Mouse (Mus musculus) liver, embryonic 13.5 days (tissue): ENCODE measurements around the gene Trim12c. TPM values are rescaled to one million over a fixed set of nuclear protein-coding genes. Genes with fewer than 3 reads are reported as not detected.
A peak's percentile ranks its signal among the peaks of the same experiment; 100 is the strongest.
"Not testable (repeated sequence)": the region's sequence is repeated elsewhere in the genome, so short reads cannot be mapped to it uniquely, and the experiment has no call there.

Source experiments
- ATAC-seq: fragments of 200-750 bp; cut with Nextera tagmentation; 2 replicates; pipeline ENCODE4 v1.8.0; 2017; ENCODE audit warnings: low read depth, mild to moderate bottlenecking, moderate number of reproducible peaks, moderate library complexity
- DNase-seq: peaks from one replicate; pipeline ENCODE4 v3.0.0; 2022
- H3K27ac ChIP-seq: fragments of 300-500 bp; sonication (generic); 2 replicates; pipeline ENCODE4 v1.5.1; 2015; ENCODE audit warnings: moderate library complexity, mild to moderate bottlenecking, inconsistent platforms
- H3K27me3 ChIP-seq: fragments of 300-500 bp; sonication (generic); 2 replicates; pipeline ENCODE4 v1.6.1; 2015; ENCODE audit warnings: mild to moderate bottlenecking, inconsistent platforms
- H3K36me3 ChIP-seq: fragments of 300-500 bp; sonication (generic); 2 replicates; pipeline ENCODE4 v1.6.1; 2015; ENCODE audit warnings: mild to moderate bottlenecking, inconsistent platforms
- H3K4me1 ChIP-seq: fragments of 300-500 bp; sonication (generic); replicated peaks from 2 replicates; pipeline ENCODE4 v1.6.1; 2015; ENCODE audit warnings: inconsistent platforms
- H3K4me2 ChIP-seq: fragments of 300-500 bp; sonication (generic); 2 replicates; pipeline ENCODE4 v1.6.1; 2015; ENCODE audit warnings: inconsistent platforms, mild to moderate bottlenecking, moderate library complexity
- H3K4me3 ChIP-seq: fragments of 300-500 bp; sonication (generic); replicated peaks from 2 replicates; pipeline ENCODE4 v1.5.1; 2015; ENCODE audit warnings: mild to moderate bottlenecking, inconsistent platforms
- H3K9ac ChIP-seq: fragments of 300-500 bp; sonication (generic); 2 replicates; pipeline ENCODE4 v1.6.1; 2015; ENCODE audit warnings: mild to moderate bottlenecking, inconsistent platforms
- H3K9me3 ChIP-seq: fragments of 300-500 bp; sonication (generic); replicated peaks from 2 replicates; pipeline ENCODE4 v1.6.1; 2016; ENCODE audit warnings: inconsistent platforms
- WGBS: fragments of 180-500 bp; shearing (Covaris S2); methylation state at CpG from one replicate; pipeline ENCODE4 v1.1.7; 2015; ENCODE audit not compliant: insufficient replicate concordance; 5-methylcytosine and 5-hydroxymethylcytosine counted together
- polyA plus RNA-seq: library from polyadenylated mRNA; unstranded; fragments of >200 nt; fragmentation: Nextera tagmentation; extraction: Ambion mirVana; gene quantifications from 2 replicates; pipeline ENCODE4 v1.2.1, GENCODE M21; 2015

Gene Trim12c
- 1.2 TPM in 2 replicates for polyA plus RNA-seq

- no peaks in the 10 kb centered on the region for H3K36me3 ChIP-seq
- ATAC-seq = peak; percentile 100
- H3K4me1 ChIP-seq = peaks cover 15% of the 10 kb centered on the region
- H3K27me3 ChIP-seq = no peaks in the 10 kb centered on the region
- peak within 1 kb of the TSS; percentile 72 for H3K4me2 ChIP-seq
- WGBS = 2% methylated on average over 14 of the region's 14 CpGs
- H3K4me3 ChIP-seq = peak within 1 kb of the TSS; percentile 62
- peak within 1 kb of the TSS; percentile 64 for H3K9ac ChIP-seq
- DNase-seq = peak; percentile 79
- H3K27ac ChIP-seq = peak within 1 kb of the TSS; percentile 71
- H3K9me3 ChIP-seq = no peaks in the 10 kb centered on the region
These were observed at the start of gene Trim12c for GRCm38 (mm10) chr7:104352717-104353599. Trim12c (minus strand) TSS chr7:104353362.

GRCm38 (mm10) chr7:104401140-104401539 is 48.0 kb upstream of the Trim12c start:
- Histone ChIP-seq H3K9me3 (no peaks in the 10 kb centered on the region), H3K27me3 (no peaks in the 10 kb centered on the region), H3K9ac (no peak overlapping the region), H3K4me1 (no peaks in the 10 kb centered on the region), H3K36me3 (no peaks in the 10 kb centered on the region), H3K4me2 (no peak overlapping the region), H3K27ac (no peak overlapping the region), H3K4me3 (no peak overlapping the region)
- ATAC-seq (no peak), DNase-seq (no peak)

- DNase-seq (no peak), ATAC-seq (no peak)
- H3K4me1 ChIP-seq = no peaks in the 10 kb centered on the region
- H3K27ac ChIP-seq = no peak within 1 kb of the TSS
- no peak within 1 kb of the TSS for H3K9ac ChIP-seq
- no peaks in the 10 kb centered on the region for H3K27me3 ChIP-seq
- H3K4me3 ChIP-seq = no peak within 1 kb of the TSS
- no peaks in the 10 kb centered on the region for H3K36me3 ChIP-seq
- H3K4me2 ChIP-seq = no peak within 1 kb of the TSS
- WGBS = 34% methylated on average over 1 of the region's 1 CpGs
- H3K9me3 ChIP-seq = no peaks in the 10 kb centered on the region
These were observed 47.5 kb upstream of the Trim12c start, which contains the start of gene Trim30c for GRCm38 (mm10) chr7:104400698-104401097. Trim30c (minus strand) TSS chr7:104400837.

- ATAC-seq (no peak), DNase-seq (no peak)
- Histone ChIP-seq H3K9ac (no peak overlapping the region), H3K4me2 (no peak overlapping the region), H3K4me1 (no peaks in the 10 kb centered on the region), H3K27ac (no peak overlapping the region), H3K36me3 (no peaks in the 10 kb centered on the region), H3K9me3 (no peaks in the 10 kb centered on the region), H3K27me3 (no peaks in the 10 kb centered on the region), H3K4me3 (no peak overlapping the region)
- 54% methylated on average over 1 of the region's 1 CpGs for WGBS
These were observed 45.3 kb upstream of the Trim12c start for GRCm38 (mm10) chr7:104398492-104398891.

- H3K9me3 ChIP-seq = no peaks in the 10 kb centered on the region
- no peak within 1 kb of the TSS for H3K27ac ChIP-seq
- no peak within 1 kb of the TSS for H3K9ac ChIP-seq
- no peak within 1 kb of the TSS for H3K4me2 ChIP-seq
- no peak within 1 kb of the TSS for H3K4me3 ChIP-seq
- H3K4me1 ChIP-seq = no peaks in the 10 kb centered on the region
- H3K36me3 ChIP-seq = no peaks in the 10 kb centered on the region
- DNase-seq (no peak), ATAC-seq (peak; percentile 54; the same call in 1 of the 2 replicates)
- no peaks in the 10 kb centered on the region for H3K27me3 ChIP-seq
- 36% methylated on average over 1 of the region's 1 CpGs for WGBS
These were observed 16.7 kb upstream of the Trim12c start, which contains the start of gene Trim30b for GRCm38 (mm10) chr7:104369736-104370414. Trim30b (minus strand) TSS chr7:104369884.

- H3K9ac ChIP-seq = no peak overlapping the region
- DNase-seq (no peak), ATAC-seq (no peak)
- no peaks in the 10 kb centered on the region for H3K27me3 ChIP-seq
- H3K4me2 ChIP-seq = no peak overlapping the region
- no peak overlapping the region for H3K4me3 ChIP-seq
- H3K4me1 ChIP-seq = no peaks in the 10 kb centered on the region
- no peaks in the 10 kb centered on the region for H3K36me3 ChIP-seq
- H3K27ac ChIP-seq = no peak overlapping the region
- no peaks in the 10 kb centered on the region for H3K9me3 ChIP-seq
These were observed 13.2 kb upstream of the Trim12c start for GRCm38 (mm10) chr7:104366339-104366738.

GRCm38 (mm10) chr7:104353600-104353967 is 422 bp upstream of the Trim12c start:
- H3K4me3 ChIP-seq = peak overlapping the region; percentile 62
- DNase-seq = no peak
- H3K27ac ChIP-seq = peak overlapping the region; percentile 41; the same call in 1 of the 2 replicates
- no peaks in the 10 kb centered on the region for H3K27me3 ChIP-seq
- H3K9ac ChIP-seq = no peak overlapping the region; the same call in 1 of the 2 replicates
- H3K36me3 ChIP-seq = no peaks in the 10 kb centered on the region
- H3K4me2 ChIP-seq = peak overlapping the region; percentile 72
- no peaks in the 10 kb centered on the region for H3K9me3 ChIP-seq
- WGBS = 73% methylated on average over 2 of the region's 2 CpGs
- H3K4me1 ChIP-seq = peaks cover 15% of the 10 kb centered on the region
- ATAC-seq = peak; percentile 36

- not testable (repeated sequence) for H3K27me3 ChIP-seq, H3K36me3 ChIP-seq, H3K9me3 ChIP-seq, H3K4me2 ChIP-seq, H3K9ac ChIP-seq, DNase-seq, H3K27ac ChIP-seq, H3K4me3 ChIP-seq, ATAC-seq, H3K4me1 ChIP-seq
- 54% methylated on average over 4 of the region's 4 CpGs for WGBS
These were observed 5.1 kb downstream of the Trim12c start for GRCm38 (mm10) chr7:104348043-104348442.

GRCm38 (mm10) chr7:104340744-104341143 is 12.4 kb downstream of the Trim12c start:
- not testable (repeated sequence) for H3K9me3 ChIP-seq, H3K27me3 ChIP-seq, DNase-seq, H3K27ac ChIP-seq, H3K4me1 ChIP-seq, ATAC-seq, H3K9ac ChIP-seq, H3K4me2 ChIP-seq, H3K4me3 ChIP-seq, H3K36me3 ChIP-seq
- 64% methylated on average over 4 of the region's 4 CpGs for WGBS

GRCm38 (mm10) chr7:104335547-104335946 is 17.6 kb downstream of the Trim12c start:
- H3K4me3 ChIP-seq, H3K4me1 ChIP-seq, H3K9ac ChIP-seq, ATAC-seq, H3K36me3 ChIP-seq, H3K27me3 ChIP-seq, H3K27ac ChIP-seq, H3K4me2 ChIP-seq, DNase-seq, H3K9me3 ChIP-seq: not testable (repeated sequence)
- whole genome bisulfite sequencing = 58% methylated on average over 3 of the region's 3 CpGs

GRCm38 (mm10) chr7:104329171-104329570 is 24.0 kb downstream of the Trim12c start, which contains the start of gene Trim34b:
Trim34b (plus strand) TSS chr7:104329471.
- WGBS = 75% methylated on average over 2 of the region's 2 CpGs
- H3K4me2 ChIP-seq, H3K4me3 ChIP-seq, H3K9me3 ChIP-seq, H3K9ac ChIP-seq, ATAC-seq, H3K4me1 ChIP-seq, H3K36me3 ChIP-seq, DNase-seq, H3K27me3 ChIP-seq, H3K27ac ChIP-seq: not testable (repeated sequence)
